Mouse (Mus musculus) midbrain, embryonic 13.5 days (tissue): ENCODE data around the gene Erg. TPM values are rescaled to one million over a fixed set of nuclear protein-coding genes. Genes with fewer than 3 reads are reported as not detected.

Experiments used
- ATAC-seq: fragments of 200-750 bp; cut with Nextera tagmentation; 2 replicates; pipeline ENCODE4 v1.8.0; 2017; ENCODE audit warnings: mild to moderate bottlenecking, moderate TSS enrichment, moderate library complexity
- H3K27ac ChIP-seq: fragments of 300-500 bp; sonication (generic); 2 replicates; pipeline ENCODE4 v1.5.1; 2015; ENCODE audit warnings: inconsistent platforms, mild to moderate bottlenecking, moderate library complexity
- H3K27me3 ChIP-seq: fragments of 300-500 bp; sonication (generic); 2 replicates; pipeline ENCODE4 v1.6.1; 2015; ENCODE audit warnings: mild to moderate bottlenecking, inconsistent platforms
- H3K36me3 ChIP-seq: fragments of 300-500 bp; sonication (generic); 2 replicates; pipeline ENCODE4 v1.6.1; 2015; ENCODE audit warnings: mild to moderate bottlenecking, inconsistent platforms
- H3K4me1 ChIP-seq: fragments of 300-500 bp; sonication (generic); replicated peaks from 2 replicates; pipeline ENCODE4 v1.6.1; 2015; ENCODE audit warnings: inconsistent platforms
- H3K4me2 ChIP-seq: fragments of 300-500 bp; sonication (generic); replicated peaks from 2 replicates; pipeline ENCODE4 v1.6.1; 2015; ENCODE audit warnings: moderate library complexity, mild to moderate bottlenecking, inconsistent platforms
- H3K4me3 ChIP-seq: fragments of 300-500 bp; sonication (generic); replicated peaks from 2 replicates; pipeline ENCODE4 v1.5.1; 2015; ENCODE audit warnings: mild to moderate bottlenecking, inconsistent platforms
- H3K9ac ChIP-seq: fragments of 300-500 bp; sonication (generic); replicated peaks from 2 replicates; pipeline ENCODE4 v1.6.1; 2015; ENCODE audit warnings: mild to moderate bottlenecking, inconsistent platforms
- H3K9me3 ChIP-seq: fragments of 300-500 bp; sonication (generic); 2 replicates; pipeline ENCODE4 v1.6.1; 2016; ENCODE audit warnings: mild to moderate bottlenecking, inconsistent platforms
- WGBS: fragments of 180-500 bp; shearing (Covaris S2); methylation state at CpG from one replicate; pipeline ENCODE4 v1.1.7; 2015; 5-methylcytosine and 5-hydroxymethylcytosine counted together
- polyA plus RNA-seq: library from polyadenylated mRNA; unstranded; fragments of >200 nt; fragmentation: Nextera tagmentation; extraction: Ambion mirVana; gene quantifications from 2 replicates; pipeline ENCODE4 v1.2.1, GENCODE M21; 2015

The Erg gene
- polyA plus RNA-seq, 1 experiment from 2014 or later: 1.5 TPM

DNA sequence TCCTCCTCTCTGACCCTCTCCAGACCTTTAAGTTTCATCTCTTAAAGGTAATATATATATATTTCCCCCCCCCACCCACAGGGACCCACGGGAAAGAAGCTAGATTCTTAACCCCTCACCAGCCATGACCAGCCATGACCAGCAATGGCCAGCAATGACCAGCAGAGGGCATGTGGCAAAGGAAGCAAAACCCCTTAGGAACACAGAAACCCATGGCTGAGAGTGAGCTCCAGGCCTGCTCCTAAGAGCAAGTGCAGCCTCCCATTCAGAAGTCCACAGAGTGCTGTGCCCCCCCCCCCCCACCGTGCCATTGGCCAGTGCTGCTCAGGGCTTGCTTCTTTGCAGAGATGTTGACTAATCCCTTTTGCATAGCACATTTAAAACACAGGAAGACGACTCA is 235.9 kb downstream of the Erg start:
- peak; percentile 61; the same call in 1 of the 2 replicates for ATAC-seq
- Histone ChIP-seq H3K36me3 (no peaks in the 10 kb centered on the region), H3K27me3 (no peaks in the 10 kb centered on the region), H3K4me3 (no peak overlapping the region), H3K9ac (no peak overlapping the region), H3K4me2 (no peak overlapping the region), H3K4me1 (0 out of 2 replicates have a peak, but pooled peaks cover 8% of the 10 kb centered on the region), H3K9me3 (no peaks in the 10 kb centered on the region), H3K27ac (no peak overlapping the region)
- 22% methylated on average over 3 of the region's 3 CpGs for WGBS

- H3K36me3 ChIP-seq: no peaks in the 10 kb centered on the region
- H3K4me2 ChIP-seq: no peak overlapping the region
- no peaks in the 10 kb centered on the region for H3K27me3 ChIP-seq
- no peak overlapping the region for H3K27ac ChIP-seq
- 75% methylated on average over 5 of the region's 5 CpGs for WGBS
- 0 out of 2 replicates have a peak, but pooled peaks cover 8% of the 10 kb centered on the region for H3K4me1 ChIP-seq
- no peak overlapping the region for H3K4me3 ChIP-seq
- no peaks in the 10 kb centered on the region for H3K9me3 ChIP-seq
- no peak for ATAC-seq
- no peak overlapping the region for H3K9ac ChIP-seq
Observed at GRCm38 (mm10) chr16:95349745-95350144, 236.6 kb downstream of the Erg start.

DNA sequence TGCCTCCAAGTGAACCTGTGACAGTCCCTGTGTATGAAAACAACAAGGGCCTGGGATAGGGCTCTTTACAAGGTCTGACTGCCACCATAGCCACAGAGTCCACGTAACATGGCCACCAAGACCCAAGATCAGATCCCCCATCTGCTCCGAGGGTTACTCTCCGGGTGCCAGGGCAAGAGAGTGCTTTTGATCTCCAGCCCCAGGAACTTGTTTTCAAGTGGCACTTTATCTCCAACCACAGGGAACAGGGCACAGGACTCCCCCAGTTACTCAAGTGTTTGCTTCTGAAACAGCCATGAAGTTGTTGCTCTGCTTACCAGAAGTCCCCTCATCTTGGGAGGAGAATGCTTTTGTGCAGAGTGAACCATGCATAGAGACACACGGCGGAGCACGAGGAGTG is 237.0 kb downstream of the Erg start:
- no peaks in the 10 kb centered on the region for H3K9me3 ChIP-seq
- 0 out of 2 replicates have a peak, but pooled peaks cover 8% of the 10 kb centered on the region for H3K4me1 ChIP-seq
- H3K4me3 ChIP-seq: no peak overlapping the region
- no peak for ATAC-seq
- no peak overlapping the region for H3K27ac ChIP-seq
- H3K27me3 ChIP-seq: no peaks in the 10 kb centered on the region
- H3K36me3 ChIP-seq: no peaks in the 10 kb centered on the region
- 84% methylated on average over 6 of the region's 6 CpGs for WGBS
- H3K4me2 ChIP-seq: no peak overlapping the region
- no peak overlapping the region for H3K9ac ChIP-seq

DNA sequence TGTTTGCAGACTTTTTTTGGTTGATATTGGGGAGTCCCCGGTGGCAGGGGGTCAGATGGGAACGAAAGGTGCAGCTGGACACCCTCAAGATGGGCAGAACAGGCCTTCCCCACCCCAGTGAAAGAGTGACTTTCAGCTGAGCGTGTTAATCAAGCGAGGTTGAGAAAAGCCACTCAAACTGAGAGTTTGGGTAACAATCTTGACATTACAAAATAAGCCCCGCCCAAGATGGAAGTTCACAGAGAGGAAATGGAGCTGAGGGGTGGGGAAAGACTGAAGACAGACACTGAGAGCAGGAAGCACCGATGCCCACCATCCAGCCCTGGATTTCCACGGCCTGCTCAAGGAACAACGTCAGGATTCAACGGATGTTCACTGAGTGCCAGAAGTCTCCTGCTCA is 237.8 kb downstream of the Erg start:
- Histone ChIP-seq H3K36me3 (no peaks in the 10 kb centered on the region), H3K27me3 (no peaks in the 10 kb centered on the region), H3K9ac (no peak overlapping the region), H3K4me3 (no peak overlapping the region), H3K4me1 (0 out of 2 replicates have a peak, but pooled peaks cover 8% of the 10 kb centered on the region), H3K27ac (no peak overlapping the region), H3K9me3 (no peaks in the 10 kb centered on the region), H3K4me2 (no peak overlapping the region)
- ATAC-seq: no peak
- 91% methylated on average over 9 of the region's 9 CpGs for WGBS

DNA sequence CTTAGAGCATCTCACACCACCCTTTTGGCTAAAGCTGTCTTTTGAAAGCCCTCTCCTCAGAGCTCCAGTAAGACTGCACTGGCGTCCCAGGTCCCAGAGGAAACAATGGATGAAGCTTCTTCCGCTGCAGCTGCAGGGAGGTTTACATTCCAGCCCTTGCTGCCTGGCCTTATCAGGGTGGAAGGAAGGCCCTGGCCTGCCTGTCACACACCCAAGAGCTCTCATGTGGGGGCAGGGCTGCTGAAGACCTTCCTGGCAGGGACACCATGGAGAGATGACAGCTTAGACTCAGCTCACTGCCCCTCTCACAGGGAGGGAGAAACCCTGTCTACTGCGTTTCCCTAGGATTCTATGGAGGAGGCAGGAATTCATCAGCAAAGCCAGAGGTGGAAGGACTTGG is 239.2 kb downstream of the Erg start:
- peak overlapping the region; percentile 33; the same call in 1 of the 2 replicates for H3K9ac ChIP-seq
- H3K4me2 ChIP-seq: no peak overlapping the region
- no peak overlapping the region for H3K27ac ChIP-seq
- H3K36me3 ChIP-seq: no peaks in the 10 kb centered on the region
- H3K4me1 ChIP-seq: 0 out of 2 replicates have a peak, but pooled peaks cover 6% of the 10 kb centered on the region
- 8% methylated on average over 3 of the region's 3 CpGs for WGBS
- no peaks in the 10 kb centered on the region for H3K9me3 ChIP-seq
- 0 out of 2 replicates have a peak, but pooled peaks cover 2% of the 10 kb centered on the region for H3K27me3 ChIP-seq
- H3K4me3 ChIP-seq: no peak overlapping the region
- no peak for ATAC-seq

DNA sequence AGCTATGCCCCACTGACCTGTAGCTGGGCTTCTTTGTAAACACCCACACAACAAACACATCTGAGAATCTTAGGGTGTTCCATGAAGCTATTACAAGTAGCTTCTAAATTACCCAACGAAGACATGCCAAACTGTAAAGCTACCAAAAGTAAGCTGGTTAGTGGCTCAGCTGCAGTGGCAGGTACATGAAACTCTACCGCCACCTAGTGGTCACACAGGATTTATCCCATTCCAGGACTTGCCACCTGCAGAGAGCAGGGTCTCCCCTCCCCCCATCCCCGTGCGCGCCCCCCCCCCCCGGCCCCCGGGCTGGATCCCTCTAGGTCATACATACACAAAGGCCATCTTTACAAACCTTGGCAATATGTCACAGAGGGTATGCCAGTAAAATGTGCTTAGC is 240.5 kb downstream of the Erg start:
- Histone ChIP-seq H3K4me1 (peaks cover 5% of the 10 kb centered on the region), H3K27me3 (0 out of 2 replicates have a peak, but pooled peaks cover 2% of the 10 kb centered on the region), H3K4me2 (no peak overlapping the region), H3K9ac (no peak overlapping the region), H3K27ac (no peak overlapping the region), H3K4me3 (no peak overlapping the region), H3K9me3 (no peaks in the 10 kb centered on the region), H3K36me3 (no peaks in the 10 kb centered on the region)
- 6% methylated on average over 7 of the region's 7 CpGs for WGBS
- ATAC-seq: no peak

GRCm38 (mm10) chr16:95344961-95345360 is 241.4 kb downstream of the Erg start:
- H3K4me3 ChIP-seq: no peak overlapping the region
- no peak overlapping the region for H3K4me2 ChIP-seq
- WGBS: 76% methylated on average over 10 of the region's 10 CpGs
- H3K9ac ChIP-seq: no peak overlapping the region
- peaks cover 6% of the 10 kb centered on the region for H3K4me1 ChIP-seq
- ATAC-seq: no peak
- no peaks in the 10 kb centered on the region for H3K9me3 ChIP-seq
- H3K27me3 ChIP-seq: 0 out of 2 replicates have a peak, but pooled peaks cover 2% of the 10 kb centered on the region
- H3K36me3 ChIP-seq: no peaks in the 10 kb centered on the region
- no peak overlapping the region for H3K27ac ChIP-seq

DNA sequence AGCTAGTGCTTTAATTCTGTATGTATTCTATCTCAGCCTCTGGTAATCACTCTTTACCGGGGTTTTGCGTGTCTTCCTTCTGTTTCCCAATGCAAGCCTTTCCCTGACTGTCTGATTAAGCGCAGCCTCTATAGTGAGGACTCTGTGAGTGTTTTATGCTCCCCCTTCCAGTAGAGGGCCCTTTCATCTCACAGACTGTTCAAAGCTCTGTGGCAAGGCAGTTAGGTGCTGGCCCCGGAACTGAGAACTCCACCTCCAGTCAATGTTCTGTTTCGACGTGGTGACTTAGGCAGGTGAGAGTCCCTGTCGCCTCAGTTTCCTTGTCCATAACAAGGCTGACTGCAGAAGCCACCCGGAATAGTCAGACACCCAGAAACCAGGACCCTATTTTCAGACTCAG is 244.4 kb downstream of the Erg start:
- 0 out of 2 replicates have a peak, but pooled peaks cover 2% of the 10 kb centered on the region for H3K27me3 ChIP-seq
- no peak overlapping the region for H3K4me3 ChIP-seq
- H3K4me1 ChIP-seq: peaks cover 6% of the 10 kb centered on the region
- WGBS: 72% methylated on average over 8 of the region's 8 CpGs
- no peak overlapping the region for H3K27ac ChIP-seq
- H3K9me3 ChIP-seq: no peaks in the 10 kb centered on the region
- H3K36me3 ChIP-seq: no peaks in the 10 kb centered on the region
- no peak overlapping the region for H3K9ac ChIP-seq
- H3K4me2 ChIP-seq: no peak overlapping the region
- no peak for ATAC-seq

DNA sequence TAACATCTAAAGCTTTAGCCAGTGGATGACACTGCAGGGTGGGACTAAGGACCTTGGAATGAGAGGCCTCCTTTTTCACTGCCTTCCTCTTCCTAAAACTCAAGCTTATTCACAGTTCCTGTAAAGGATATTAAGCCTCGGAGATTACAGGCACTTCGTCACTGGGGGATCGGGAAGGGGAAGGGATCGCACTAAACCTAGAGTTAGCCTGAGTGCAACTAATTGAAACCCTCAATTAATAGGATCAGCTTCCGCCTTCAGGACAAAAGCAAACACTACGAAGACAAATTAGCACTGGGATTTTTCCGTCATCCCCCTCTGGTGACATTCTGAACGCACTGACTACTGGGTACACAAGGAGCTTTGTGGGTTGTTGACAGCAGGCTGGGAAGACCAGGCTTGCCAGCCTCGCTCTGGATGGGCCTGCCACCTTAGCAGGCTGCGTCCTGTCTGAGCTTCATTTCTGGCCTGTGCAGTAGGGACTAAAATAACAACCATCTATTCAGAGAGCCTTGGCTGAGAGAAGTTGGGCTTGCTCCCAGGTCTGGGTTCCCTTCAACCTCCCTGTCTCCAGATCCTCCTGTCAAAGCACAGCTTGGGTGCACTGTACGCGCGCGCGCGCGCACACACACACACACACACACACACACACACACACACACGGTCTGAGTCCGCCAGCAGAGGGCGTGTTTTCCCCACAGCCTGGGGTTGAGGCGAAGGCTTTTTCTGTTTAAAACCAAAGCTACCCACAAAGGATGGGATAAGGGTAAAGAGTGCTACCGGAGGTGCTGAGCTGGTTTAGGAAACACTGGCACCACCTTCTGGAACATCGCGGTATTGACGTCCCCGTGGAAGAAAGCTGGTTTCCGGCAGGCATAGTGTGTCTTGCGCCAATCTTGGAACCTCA is 245.3 kb downstream of the Erg start:
- Histone ChIP-seq H3K9me3 (no peaks in the 10 kb centered on the region), H3K27me3 (0 out of 2 replicates have a peak, but pooled peaks cover 2% of the 10 kb centered on the region), H3K27ac (peak overlapping the region; percentile 36; the same call in 1 of the 2 replicates), H3K9ac (0 out of 2 replicates have a peak overlapping the region, but pooled peaks have one; percentile 34), H3K36me3 (no peaks in the 10 kb centered on the region), H3K4me3 (0 out of 2 replicates have a peak overlapping the region, but pooled peaks have one; percentile 6), H3K4me1 (peaks cover 6% of the 10 kb centered on the region), H3K4me2 (peak overlapping the region; percentile 39)
- peak; percentile 91 for ATAC-seq
- 26% methylated on average over 28 of the region's 28 CpGs for WGBS

DNA sequence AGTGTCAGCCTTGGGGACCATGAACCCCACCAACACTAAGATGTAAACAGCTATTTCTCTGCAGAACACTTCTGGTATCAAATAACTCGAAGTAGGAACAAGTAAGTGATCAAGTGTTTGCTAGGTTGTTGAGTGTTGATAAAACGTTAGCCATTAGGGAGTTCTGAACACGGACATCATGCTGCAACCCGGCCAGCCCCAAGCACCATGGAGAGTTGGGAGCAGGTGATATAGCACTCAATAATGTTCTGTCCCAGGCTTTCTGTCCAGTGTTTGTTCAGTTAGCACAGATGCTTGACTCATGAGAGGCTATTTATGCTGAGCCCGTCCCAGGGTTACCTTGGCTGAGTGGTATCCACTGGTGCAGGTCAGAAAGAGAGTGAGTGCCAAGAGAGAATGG is 254.2 kb downstream of the Erg start:
- Histone ChIP-seq H3K4me2 (no peak overlapping the region), H3K27me3 (no peaks in the 10 kb centered on the region), H3K9ac (no peak overlapping the region), H3K4me1 (no peaks in the 10 kb centered on the region), H3K27ac (no peak overlapping the region), H3K9me3 (no peaks in the 10 kb centered on the region), H3K4me3 (no peak overlapping the region), H3K36me3 (no peaks in the 10 kb centered on the region)
- no peak for ATAC-seq
- WGBS: 86% methylated on average over 5 of the region's 5 CpGs

DNA sequence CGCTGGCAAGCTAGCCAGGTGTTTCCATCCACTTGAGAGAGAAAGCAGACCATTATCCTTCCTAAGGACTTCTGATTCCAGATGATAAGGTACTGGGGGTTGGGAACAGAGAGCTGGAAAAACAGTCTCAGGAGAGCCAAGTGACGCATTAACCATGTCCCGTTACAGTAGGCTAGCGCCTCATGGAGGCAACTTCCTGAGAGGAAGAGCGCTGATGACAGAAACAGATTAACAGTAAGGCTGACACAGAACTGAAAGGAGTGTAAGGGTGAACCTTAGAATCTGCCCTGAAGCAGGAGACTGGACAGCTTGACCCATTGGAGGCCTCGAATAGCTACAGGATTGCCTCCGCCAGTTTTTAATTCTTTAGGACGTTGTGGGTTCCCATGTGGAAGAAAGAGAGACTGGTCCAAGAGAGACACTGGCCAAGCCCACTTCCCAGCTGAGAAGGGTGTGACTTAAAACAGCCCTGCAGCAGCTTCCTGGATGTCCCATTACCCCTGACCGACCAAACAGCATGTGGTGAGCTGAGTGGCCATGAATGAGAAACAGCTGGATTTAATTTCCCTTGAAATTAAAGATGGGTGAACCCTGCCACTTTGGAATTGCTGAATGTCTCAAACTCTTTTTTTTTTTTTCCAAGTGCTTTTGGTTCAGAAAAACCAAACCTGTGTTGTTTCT is 264.3 kb downstream of the Erg start:
- Histone ChIP-seq H3K4me2 (no peak overlapping the region), H3K4me1 (no peaks in the 10 kb centered on the region), H3K27ac (no peak overlapping the region), H3K9ac (no peak overlapping the region), H3K4me3 (no peak overlapping the region), H3K36me3 (no peaks in the 10 kb centered on the region), H3K9me3 (no peaks in the 10 kb centered on the region), H3K27me3 (no peaks in the 10 kb centered on the region)
- ATAC-seq: no peak
- WGBS: 80% methylated on average over 9 of the region's 9 CpGs
